Mouse (Mus musculus) forebrain, postnatal 0 days (tissue): ENCODE measurements at regions not wholly inside any gene's neighbourhood (a gene's known extent, or its start where the extent isn't known, plus 50 kb on each side); places are given as distances from the start of the nearest gene placed in this dataset.

Experiments used
- ATAC-seq: fragments of 200-750 bp; cut with Nextera tagmentation; 2 replicates; pipeline ENCODE4 v1.8.0; 2017; ENCODE audit warnings: mild to moderate bottlenecking, moderate library complexity
- DNase-seq: peaks from one replicate; pipeline ENCODE4 v3.0.0-alpha.2; 2015
- H3K27ac ChIP-seq: fragments of 300-500 bp; sonication (generic); 2 replicates; pipeline ENCODE4 v1.5.1; 2014; ENCODE audit warnings: low read depth, mild to moderate bottlenecking, antibody characterized with exemption, low read length, moderate library complexity, mixed read lengths
- H3K27me3 ChIP-seq: fragments of 300-500 bp; sonication (generic); 2 replicates; pipeline ENCODE4 v1.6.1; 2014; ENCODE audit warnings: mild to moderate bottlenecking, low read length, mixed read lengths; ENCODE audit not compliant: insufficient read depth
- H3K36me3 ChIP-seq: fragments of 300-500 bp; sonication (generic); 2 replicates; pipeline ENCODE4 v1.6.1; 2014; ENCODE audit warnings: mild to moderate bottlenecking, moderate library complexity; ENCODE audit not compliant: insufficient read depth
- H3K4me1 ChIP-seq: fragments of 300-500 bp; sonication (generic); 2 replicates; pipeline ENCODE4 v1.6.1; 2014; ENCODE audit warnings: antibody characterized with exemption; ENCODE audit not compliant: insufficient read depth
- H3K4me2 ChIP-seq: fragments of 300-500 bp; sonication (generic); 2 replicates; pipeline ENCODE4 v1.6.1; 2014; ENCODE audit warnings: low read depth, mild to moderate bottlenecking, moderate library complexity
- H3K4me3 ChIP-seq: fragments of 300-500 bp; sonication (generic); 2 replicates; pipeline ENCODE4 v1.5.1; 2014; ENCODE audit warnings: low read depth, low read length, mixed read lengths
- H3K9ac ChIP-seq: fragments of 300-500 bp; sonication (generic); 2 replicates; pipeline ENCODE4 v1.6.1; 2014; ENCODE audit warnings: mild to moderate bottlenecking
- H3K9me3 ChIP-seq: fragments of 300-500 bp; sonication (generic); 2 replicates; pipeline ENCODE4 v1.6.1; 2016; ENCODE audit warnings: low read length
- CTCF ChIP-seq: sonication (generic); IDR thresholded peaks from 2 replicates; pipeline ENCODE4 v1.5.1; 2016; ENCODE audit warnings: antibody characterized with exemption, control low read depth, low read depth
- WGBS: fragments of 180-500 bp; shearing (Covaris S2); extraction: QIAGEN DNeasy Blood & Tissue Kit; methylation state at CpG from one replicate; pipeline ENCODE4 v1.1.7; 2014; 5-methylcytosine and 5-hydroxymethylcytosine counted together

- H3K27me3 ChIP-seq = no peaks in the 10 kb centered on the region
- no peaks in the 10 kb centered on the region for H3K4me1 ChIP-seq
- H3K27ac ChIP-seq = no peak overlapping the region
- TF ChIP-seq CTCF = no peak
- H3K4me3 ChIP-seq = no peak overlapping the region
- H3K9ac ChIP-seq = no peak overlapping the region
- no peak overlapping the region for H3K4me2 ChIP-seq
- H3K9me3 ChIP-seq = no peaks in the 10 kb centered on the region
- no peak for ATAC-seq
- no peaks in the 10 kb centered on the region for H3K36me3 ChIP-seq
- no peak for DNase-seq
Observed at GRCm38 (mm10) chr10:51284538-51284937, 195.9 kb upstream of the Gm49339 start.

GRCm38 (mm10) chr10:51287852-51288251 is 192.6 kb upstream of the Gm49339 start:
- Histone ChIP-seq H3K36me3 (no peaks in the 10 kb centered on the region), H3K4me1 (no peaks in the 10 kb centered on the region), H3K27me3 (no peaks in the 10 kb centered on the region), H3K27ac (no peak overlapping the region), H3K9ac (no peak overlapping the region), H3K4me2 (no peak overlapping the region), H3K4me3 (no peak overlapping the region), H3K9me3 (no peaks in the 10 kb centered on the region)
- ATAC-seq (no peak), DNase-seq (no peak)
- no peak for TF ChIP-seq CTCF
- 68% methylated on average over 4 of the region's 4 CpGs for WGBS

- Histone ChIP-seq H3K4me2 (no peak overlapping the region), H3K9me3 (no peaks in the 10 kb centered on the region), H3K9ac (no peak overlapping the region), H3K27me3 (no peaks in the 10 kb centered on the region), H3K4me3 (no peak overlapping the region), H3K36me3 (no peaks in the 10 kb centered on the region), H3K27ac (no peak overlapping the region), H3K4me1 (no peaks in the 10 kb centered on the region)
- 26% methylated on average over 5 of the region's 5 CpGs for WGBS
- ATAC-seq = peak; percentile 90
- DNase-seq = peak; percentile 54
- peak; percentile 68 for TF ChIP-seq CTCF
Observed at GRCm38 (mm10) chr10:51291412-51292207, 188.8 kb upstream of the Gm49339 start.

GRCm38 (mm10) chr10:51312814-51313213 is 167.6 kb upstream of the Gm49339 start:
- Histone ChIP-seq H3K36me3 (no peaks in the 10 kb centered on the region), H3K27ac (no peak overlapping the region), H3K9ac (no peak overlapping the region), H3K4me1 (no peaks in the 10 kb centered on the region), H3K4me2 (no peak overlapping the region), H3K9me3 (no peaks in the 10 kb centered on the region), H3K27me3 (no peaks in the 10 kb centered on the region), H3K4me3 (no peak overlapping the region)
- no peak for ATAC-seq
- TF ChIP-seq CTCF = no peak
- no peak for DNase-seq

GRCm38 (mm10) chr10:51320207-51320606 is 160.2 kb upstream of the Gm49339 start:
- Histone ChIP-seq H3K9ac (no peak overlapping the region), H3K9me3 (no peaks in the 10 kb centered on the region), H3K36me3 (no peaks in the 10 kb centered on the region), H3K27ac (no peak overlapping the region), H3K27me3 (no peaks in the 10 kb centered on the region), H3K4me2 (no peak overlapping the region), H3K4me3 (no peak overlapping the region), H3K4me1 (no peaks in the 10 kb centered on the region)
- ATAC-seq = no peak
- WGBS = 72% methylated on average over 2 of the region's 2 CpGs
- no peak for DNase-seq
- TF ChIP-seq CTCF = no peak

GRCm38 (mm10) chr10:51328772-51329171 is 151.6 kb upstream of the Gm49339 start:
- no peak for TF ChIP-seq CTCF
- ATAC-seq (no peak), DNase-seq (no peak)
- Histone ChIP-seq H3K4me2 (no peak overlapping the region), H3K9ac (no peak overlapping the region), H3K4me3 (no peak overlapping the region), H3K36me3 (no peaks in the 10 kb centered on the region), H3K4me1 (no peaks in the 10 kb centered on the region), H3K9me3 (no peaks in the 10 kb centered on the region), H3K27ac (no peak overlapping the region), H3K27me3 (no peaks in the 10 kb centered on the region)
- 82% methylated on average over 4 of the region's 4 CpGs for WGBS

GRCm38 (mm10) chr10:51329386-51329785 is 151.0 kb upstream of the Gm49339 start:
- DNase-seq (no peak), ATAC-seq (no peak)
- no peaks in the 10 kb centered on the region for H3K27me3 ChIP-seq
- no peak overlapping the region for H3K4me3 ChIP-seq
- no peak overlapping the region for H3K27ac ChIP-seq
- no peak for TF ChIP-seq CTCF
- WGBS = 92% methylated on average over 2 of the region's 2 CpGs
- H3K36me3 ChIP-seq = no peaks in the 10 kb centered on the region
- no peaks in the 10 kb centered on the region for H3K9me3 ChIP-seq
- H3K9ac ChIP-seq = no peak overlapping the region
- H3K4me1 ChIP-seq = no peaks in the 10 kb centered on the region
- no peak overlapping the region for H3K4me2 ChIP-seq
